Mouse (Mus musculus): ENCODE results near the gene Serinc3. TPM values are rescaled to one million over a fixed set of nuclear protein-coding genes. Genes with fewer than 3 reads are reported as not detected.
"Not testable (repeated sequence)": the region's sequence is repeated elsewhere in the genome, so short reads cannot be mapped to it uniquely, and the experiment has no call there.

The Serinc3 gene
- polyA plus RNA-seq, 1 experiment = 262 TPM

- H3K27ac ChIP-seq (ENCODE audit: insufficient read depth, low read length) = no peak overlapping the region
- TF ChIP-seq POLR2A (IDR thresholded peaks at IDR 0.05; ENCODE audit: low read depth, low read length) = no peak
- TF ChIP-seq CTCF (IDR thresholded peaks at IDR 0.05; ENCODE audit: borderline replicate concordance, insufficient read depth, low read length) = no peak
- no peak overlapping the region for H3K4me3 ChIP-seq (ENCODE audit: insufficient read depth, low read length)
- no peaks in the 10 kb centered on the region; the same call in 1 of the 2 replicates for H3K4me1 ChIP-seq (ENCODE audit: control insufficient read depth, insufficient read depth, low read length)
Measured at GRCm38 (mm10) chr2:163637655-163638266, 7.2 kb downstream of the Serinc3 start.

- TF ChIP-seq POLR2A (IDR thresholded peaks at IDR 0.05; ENCODE audit: low read depth, low read length) (no peak), CTCF (IDR thresholded peaks at IDR 0.05; ENCODE audit: borderline replicate concordance, insufficient read depth, low read length) (no peak)
- H3K4me1 ChIP-seq (ENCODE audit: control insufficient read depth, insufficient read depth, low read length) = no peaks in the 10 kb centered on the region; the same call in 1 of the 2 replicates
- no peak overlapping the region for H3K4me3 ChIP-seq (ENCODE audit: insufficient read depth, low read length)
- H3K27ac ChIP-seq (ENCODE audit: insufficient read depth, low read length) = no peak overlapping the region
Measured at GRCm38 (mm10) chr2:163636057-163636456, 8.9 kb downstream of the Serinc3 start.

GRCm38 (mm10) chr2:163634211-163634610 lies 10.7 kb downstream of the Serinc3 start:
- H3K4me3 ChIP-seq (ENCODE audit: insufficient read depth, low read length) = no peak overlapping the region
- TF ChIP-seq POLR2A (IDR thresholded peaks at IDR 0.05; ENCODE audit: low read depth, low read length) (no peak), CTCF (IDR thresholded peaks at IDR 0.05; ENCODE audit: borderline replicate concordance, insufficient read depth, low read length) (no peak)
- no peak overlapping the region for H3K27ac ChIP-seq (ENCODE audit: insufficient read depth, low read length)
- H3K4me1 ChIP-seq (ENCODE audit: control insufficient read depth, insufficient read depth, low read length) = no peaks in the 10 kb centered on the region; the same call in 1 of the 2 replicates

GRCm38 (mm10) chr2:163631715-163632114 lies 13.2 kb downstream of the Serinc3 start:
- H3K27ac ChIP-seq (ENCODE audit: insufficient read depth, low read length) = no peak overlapping the region

GRCm38 (mm10) chr2:163631223-163631622 lies 13.7 kb downstream of the Serinc3 start:
- no peak for TF ChIP-seq POLR2A (IDR thresholded peaks at IDR 0.05; ENCODE audit: low read depth, low read length)
- no peak for TF ChIP-seq CTCF (IDR thresholded peaks at IDR 0.05; ENCODE audit: borderline replicate concordance, insufficient read depth, low read length)

More at GRCm38 (mm10) chr2:163631715-163632114, 13.2 kb downstream of the Serinc3 start:
- no peak overlapping the region for H3K4me3 ChIP-seq (ENCODE audit: insufficient read depth, low read length)
- H3K4me1 ChIP-seq (ENCODE audit: control insufficient read depth, insufficient read depth, low read length) = no peaks in the 10 kb centered on the region
- TF ChIP-seq POLR2A (IDR thresholded peaks at IDR 0.05; ENCODE audit: low read depth, low read length) = no peak
- no peak for TF ChIP-seq CTCF (IDR thresholded peaks at IDR 0.05; ENCODE audit: borderline replicate concordance, insufficient read depth, low read length)

GRCm38 (mm10) chr2:163621401-163621800 lies 23.5 kb downstream of the Serinc3 start:
- H3K27ac ChIP-seq (ENCODE audit: insufficient read depth, low read length); H3K4me3 ChIP-seq (ENCODE audit: insufficient read depth, low read length); H3K4me1 ChIP-seq (ENCODE audit: control insufficient read depth, insufficient read depth, low read length): not testable (repeated sequence)

More at GRCm38 (mm10) chr2:163631223-163631622, 13.7 kb downstream of the Serinc3 start:
- H3K27ac ChIP-seq (ENCODE audit: insufficient read depth, low read length) = no peak overlapping the region
- no peak overlapping the region for H3K4me3 ChIP-seq (ENCODE audit: insufficient read depth, low read length)
- H3K4me1 ChIP-seq (ENCODE audit: control insufficient read depth, insufficient read depth, low read length) = no peaks in the 10 kb centered on the region

- no peak overlapping the region for H3K4me3 ChIP-seq (ENCODE audit: insufficient read depth, low read length)
- H3K4me1 ChIP-seq (ENCODE audit: control insufficient read depth, insufficient read depth, low read length) = 0 out of 2 replicates have a peak, but pooled peaks cover 2% of the 10 kb centered on the region
- no peak for TF ChIP-seq POLR2A (IDR thresholded peaks at IDR 0.05; ENCODE audit: low read depth, low read length)
- TF ChIP-seq CTCF (IDR thresholded peaks at IDR 0.05; ENCODE audit: borderline replicate concordance, insufficient read depth, low read length) = no peak
- no peak overlapping the region for H3K27ac ChIP-seq (ENCODE audit: insufficient read depth, low read length)
Measured at GRCm38 (mm10) chr2:163620451-163620850, 24.5 kb downstream of the Serinc3 start.

- no peak overlapping the region for H3K27ac ChIP-seq (ENCODE audit: insufficient read depth, low read length)
- 0 out of 2 replicates have a peak, but pooled peaks cover 2% of the 10 kb centered on the region for H3K4me1 ChIP-seq (ENCODE audit: control insufficient read depth, insufficient read depth, low read length)
- no peak overlapping the region for H3K4me3 ChIP-seq (ENCODE audit: insufficient read depth, low read length)
- TF ChIP-seq POLR2A (IDR thresholded peaks at IDR 0.05; ENCODE audit: low read depth, low read length) (no peak), CTCF (IDR thresholded peaks at IDR 0.05; ENCODE audit: borderline replicate concordance, insufficient read depth, low read length) (no peak)
Measured at GRCm38 (mm10) chr2:163617874-163618273, 27.1 kb downstream of the Serinc3 start.

GRCm38 (mm10) chr2:163617232-163617863 lies 27.6 kb downstream of the Serinc3 start:
- Histone ChIP-seq H3K4me1 (ENCODE audit: control insufficient read depth, insufficient read depth, low read length) (0 out of 2 replicates have a peak, but pooled peaks cover under 1% of the 10 kb centered on the region), H3K4me3 (ENCODE audit: insufficient read depth, low read length) (no peak overlapping the region), H3K27ac (ENCODE audit: insufficient read depth, low read length) (no peak overlapping the region)
- no peak for TF ChIP-seq POLR2A (IDR thresholded peaks at IDR 0.05; ENCODE audit: low read depth, low read length)
- TF ChIP-seq CTCF (IDR thresholded peaks at IDR 0.05; ENCODE audit: borderline replicate concordance, insufficient read depth, low read length) = no peak

- TF ChIP-seq POLR2A (IDR thresholded peaks at IDR 0.05; ENCODE audit: low read depth, low read length) (no peak), CTCF (IDR thresholded peaks at IDR 0.05; ENCODE audit: borderline replicate concordance, insufficient read depth, low read length) (no peak)
Measured at GRCm38 (mm10) chr2:163616652-163617227, 28.2 kb downstream of the Serinc3 start.

More at GRCm38 (mm10) chr2:163616652-163617227, 28.2 kb downstream of the Serinc3 start:
- Histone ChIP-seq H3K4me1 (ENCODE audit: control insufficient read depth, insufficient read depth, low read length) (no peaks in the 10 kb centered on the region), H3K27ac (ENCODE audit: insufficient read depth, low read length) (no peak overlapping the region), H3K4me3 (ENCODE audit: insufficient read depth, low read length) (no peak overlapping the region)
